Mouse (Mus musculus) megakaryocyte-erythroid progenitor cell, adult 5 weeks (primary cell): ENCODE results near the gene Olfr905. TPM values are rescaled to one million over a fixed set of nuclear protein-coding genes. Genes with fewer than 3 reads are reported as not detected.

Source experiments
- polyA plus RNA-seq: library from polyadenylated mRNA; stranded (reverse); fragments of >175 nt; gene quantifications from 2 replicates; pipeline ENCODE4 v1.2.3, GENCODE M21; 2012

Gene Olfr905
- not detected in 2 replicates for polyA plus RNA-seq

DNA sequence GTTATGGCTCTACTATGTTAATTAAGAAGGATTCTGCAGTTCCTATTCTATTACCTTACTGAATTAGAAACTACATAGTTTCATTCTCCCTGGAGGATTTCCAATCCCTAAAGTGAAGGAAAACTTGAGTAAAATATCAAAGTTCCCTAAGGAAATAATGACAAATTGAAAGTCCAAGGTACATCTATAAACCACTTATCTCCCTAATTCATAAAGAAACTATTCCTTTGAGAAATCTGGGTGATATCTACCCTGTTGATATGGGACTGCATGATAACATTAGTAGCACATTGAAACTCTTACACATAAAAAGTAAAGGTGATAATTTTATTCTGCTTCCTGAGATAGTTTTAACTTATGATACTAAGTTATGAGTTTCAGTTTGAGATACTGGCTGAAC is at the start of gene Olfr905:
Gene Olfr905 (plus strand): TSS at position 301 of the 400 bp plus-strand sequence.

DNA sequence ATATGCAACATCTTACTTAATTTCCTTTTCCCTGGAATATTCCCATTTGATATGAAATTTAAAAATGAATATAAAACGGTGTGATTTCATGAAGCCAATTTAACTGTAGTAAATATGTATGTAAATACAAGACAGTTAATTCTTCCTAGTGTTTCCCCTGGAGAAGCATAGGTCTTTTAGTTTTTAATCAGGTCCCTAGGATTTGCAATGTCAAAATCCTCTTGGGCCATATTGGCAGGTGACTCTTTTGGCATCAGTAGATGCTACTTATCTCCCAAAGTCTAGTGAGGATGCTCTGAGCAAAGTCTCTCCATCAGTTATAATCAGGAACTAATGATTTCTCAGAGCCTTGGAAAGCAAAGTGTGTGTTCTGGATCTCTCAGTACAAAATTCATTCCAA is 41.8 kb upstream of the Olfr905 start, which contains the start of gene Olfr901:
Gene Olfr901 (plus strand): TSS at position 301 of the 400 bp plus-strand sequence.

DNA sequence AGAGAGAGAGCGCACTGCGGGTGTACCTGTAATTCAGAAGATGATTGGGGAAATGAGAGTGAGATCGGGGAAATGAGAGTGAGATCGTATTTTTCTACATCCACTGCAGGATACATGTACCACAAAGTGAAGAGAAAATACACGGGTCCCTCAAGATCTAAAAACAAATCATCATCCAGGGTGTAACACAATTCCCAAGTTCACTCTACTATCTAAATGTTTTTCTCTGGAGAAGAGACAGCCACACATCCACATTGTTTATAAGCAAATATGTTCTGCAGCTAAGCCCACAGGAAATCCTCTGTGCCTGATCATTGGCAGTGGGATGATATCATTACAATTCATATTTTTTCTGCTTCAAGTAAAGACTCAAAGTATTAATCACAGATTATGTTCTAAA is 23.6 kb upstream of the Olfr905 start, which contains the start of gene Olfr902:
Gene Olfr902 (plus strand): TSS at position 301 of the 400 bp plus-strand sequence.

GRCm38 (mm10) chr9:38462844-38463243 is 8.1 kb upstream of the Olfr905 start, which contains the start of gene Olfr904:
Gene Olfr904 (plus strand): TSS chr9:38463144.

DNA sequence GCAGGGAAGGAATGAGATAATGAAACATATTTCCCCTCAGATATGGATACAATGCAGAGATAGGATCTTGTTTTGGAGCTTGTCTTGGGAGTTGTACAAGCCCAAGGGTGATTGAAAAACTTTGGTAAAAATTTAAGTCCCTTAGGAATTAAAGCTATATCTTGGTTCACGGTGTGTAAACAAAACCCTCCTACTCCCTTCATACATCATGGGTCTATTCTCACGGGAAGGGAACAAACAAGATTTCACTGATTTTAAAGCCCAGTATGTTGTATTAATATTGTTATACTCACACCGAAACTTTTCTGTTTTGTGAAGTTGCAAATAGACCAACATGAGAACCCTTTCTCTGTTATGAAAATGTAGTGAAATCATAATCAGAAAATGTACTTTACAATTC is 15.9 kb downstream of the Olfr905 start, which contains the start of gene Olfr906:
Gene Olfr906 (plus strand): TSS at position 301 of the 400 bp plus-strand sequence.

GRCm38 (mm10) chr9:38495501-38495900 is 24.6 kb downstream of the Olfr905 start, which contains the start of gene Olfr907:
Gene Olfr907 (plus strand): TSS chr9:38495801.

GRCm38 (mm10) chr9:38521280-38521679 is 50.4 kb downstream of the Olfr905 start, which contains the start of gene Olfr911-ps1:
Gene Olfr911-ps1 (plus strand): TSS chr9:38521580.

Other genes starting within 250 kb of the Olfr905 start
- gene Olfr143, start 218.3 kb upstream of the Olfr905 start, polyA plus RNA-seq = not detected in 2 replicates
- gene Olfr895, start 203.3 kb upstream of the Olfr905 start, polyA plus RNA-seq = not detected in 2 replicates
- not detected in 2 replicates for gene Olfr896-ps1, start 180.0 kb upstream of the Olfr905 start, polyA plus RNA-seq
- gene Olfr25, start 142.0 kb upstream of the Olfr905 start, polyA plus RNA-seq = 0.02 TPM in 1 of 2 replicates, not detected in the other
- gene Olfr898, start 122.7 kb upstream of the Olfr905 start, polyA plus RNA-seq = 0.03 and 0.04 TPM in 2 replicates
- not detected in 2 replicates for gene Olfr250, start 104.2 kb upstream of the Olfr905 start, polyA plus RNA-seq
- not detected in 2 replicates for gene Olfr251, start 94.0 kb upstream of the Olfr905 start, polyA plus RNA-seq
- not detected in 2 replicates for gene Olfr147, start 69.4 kb upstream of the Olfr905 start, polyA plus RNA-seq
- not detected in 2 replicates for gene Olfr901, start 41.7 kb upstream of the Olfr905 start, polyA plus RNA-seq
- gene Olfr902, start 23.5 kb upstream of the Olfr905 start, polyA plus RNA-seq = not detected in 2 replicates
- gene Olfr904, start 8.0 kb upstream of the Olfr905 start, polyA plus RNA-seq = 0.02 TPM in 1 of 2 replicates, not detected in the other
- gene Olfr906, start 16.0 kb downstream of the Olfr905 start, polyA plus RNA-seq = not detected in 2 replicates
- gene Olfr907, start 24.7 kb downstream of the Olfr905 start, polyA plus RNA-seq = not detected in 2 replicates
- not detected in 2 replicates for gene Olfr911-ps1, start 50.5 kb downstream of the Olfr905 start, polyA plus RNA-seq
- gene Olfr910, start 66.7 kb downstream of the Olfr905 start, polyA plus RNA-seq = not detected in 2 replicates
- gene Olfr912, start 109.1 kb downstream of the Olfr905 start, polyA plus RNA-seq = not detected in 2 replicates
- not detected in 2 replicates for gene Olfr913, start 121.7 kb downstream of the Olfr905 start, polyA plus RNA-seq
- not detected in 2 replicates for gene Olfr914, start 134.0 kb downstream of the Olfr905 start, polyA plus RNA-seq
- not detected in 2 replicates for gene Olfr916, start 188.8 kb downstream of the Olfr905 start, polyA plus RNA-seq
- gene Olfr917, start 194.7 kb downstream of the Olfr905 start, polyA plus RNA-seq = not detected in 2 replicates
- gene Olfr918, start 203.5 kb downstream of the Olfr905 start, polyA plus RNA-seq = not detected in 2 replicates
- not detected in 2 replicates for gene Olfr919, start 232.6 kb downstream of the Olfr905 start, polyA plus RNA-seq
- gene Vwa5a, start 247.2 kb downstream of the Olfr905 start, polyA plus RNA-seq = 0.67 and 1.2 TPM in 2 replicates